Mouse (Mus musculus) left cerebral cortex, postnatal 14 days (tissue): ENCODE measurements around the gene Pik3c2b. TPM values are rescaled to one million over a fixed set of nuclear protein-coding genes. Genes with fewer than 3 reads are reported as not detected.

ENCODE experiments used
- DNase-seq, 2 experiments: peaks; one replicate each; pipeline ENCODE4 v3.0.0; 2021 to 2022; ENCODE audit warnings: low spot score in 2 of 2, mixed read lengths in 1 of 2
- intact Hi-C: fragments of 180-260 bp; cut with DNase I; formaldehyde crosslinking; loops from one replicate; pipeline ENCODE4 v1.15.1; 2025
- total RNA-seq, 2 experiments: library from RNA; stranded (reverse); gene quantifications; 2 replicates each; pipeline ENCODE4 v1.2.3; 2021

Pik3c2b gene
- total RNA-seq, 2 experiments from 2014 or later = 17.2 to 18.8 TPM

GRCm38 (mm10) chr1:133084708-133085416, 39.4 kb downstream of the Pik3c2b start:
- intact Hi-C loops = no loop called here
- DNase-seq = no peak

- intact Hi-C loops = no loop called here
- no peak for DNase-seq
These were observed 39.9 kb downstream of the Pik3c2b start for GRCm38 (mm10) chr1:133085417-133085742.

DNA sequence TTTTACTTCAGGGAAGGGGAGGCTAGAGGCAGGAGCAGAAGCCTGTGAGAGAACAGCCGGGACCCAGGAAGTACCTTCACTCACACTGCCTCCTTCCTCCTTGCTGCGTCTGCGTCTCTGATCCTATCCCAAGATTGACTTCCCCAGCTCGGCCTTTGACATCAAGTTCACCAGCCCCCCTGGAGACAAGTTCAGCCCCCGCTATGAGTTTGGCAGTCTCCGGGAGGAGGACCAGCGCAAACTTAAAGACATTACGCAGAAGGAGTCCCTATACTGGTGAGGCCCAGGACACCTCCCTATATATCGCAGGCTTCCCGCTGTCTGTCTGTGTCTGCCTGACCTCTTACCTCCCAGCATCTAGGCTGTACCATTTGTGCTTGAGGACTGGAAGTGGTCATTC, 41.3 kb downstream of the Pik3c2b start:
- no peak for DNase-seq
- intact Hi-C loops = no loop called here

- intact Hi-C loops = no loop called here
- peak in 1 of 2 experiments; percentile 57 for DNase-seq
These were observed 41.9 kb downstream of the Pik3c2b start for GRCm38 (mm10) chr1:133087206-133087905.

GRCm38 (mm10) chr1:133088196-133088595, 42.7 kb downstream of the Pik3c2b start:
- no peak for DNase-seq
- intact Hi-C loops = no loop called here

DNA sequence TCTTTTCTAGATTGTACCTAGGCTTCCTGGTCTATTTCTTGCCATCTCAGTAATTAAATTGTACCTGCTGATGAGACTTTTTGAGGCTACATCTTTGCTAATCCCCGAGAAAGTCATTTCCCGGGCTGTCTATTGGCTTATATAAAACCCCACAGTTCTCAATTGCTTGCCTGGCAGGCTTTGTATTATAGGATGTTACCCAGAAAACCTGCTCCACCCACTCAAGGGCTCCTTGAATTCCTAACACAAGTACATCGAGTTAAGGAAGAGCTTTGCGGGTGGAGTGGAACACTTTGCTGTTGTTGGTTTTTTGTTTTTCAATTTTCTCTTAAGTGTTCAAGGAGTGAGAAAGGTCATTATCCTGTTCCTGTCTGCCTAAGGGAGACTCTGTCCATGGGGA, 43.9 kb downstream of the Pik3c2b start:
- DNase-seq = no peak
- intact Hi-C loops = no loop called here

GRCm38 (mm10) chr1:133090641-133091040, 45.2 kb downstream of the Pik3c2b start:
- intact Hi-C loops = no loop called here
- no peak for DNase-seq

DNA sequence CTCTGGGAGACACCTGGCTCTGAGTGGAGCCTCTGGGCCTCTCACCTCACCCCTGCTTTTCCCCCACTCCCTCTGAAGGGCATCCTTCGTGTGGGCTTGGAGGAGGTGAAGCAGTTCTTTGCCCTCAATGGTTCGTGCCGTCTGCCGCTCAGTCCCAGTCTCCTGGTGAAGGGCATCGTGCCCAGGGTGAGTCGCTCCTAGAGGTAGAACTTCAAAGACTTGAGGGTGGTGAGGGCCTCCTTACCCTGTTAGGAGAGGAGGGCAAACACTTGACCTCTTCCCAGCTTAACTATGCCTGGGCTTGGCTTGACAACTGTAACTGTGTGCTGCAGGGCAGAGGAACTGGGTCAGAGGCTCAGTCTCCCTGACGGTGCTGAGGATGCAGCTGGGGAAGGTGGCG, 46.0 kb downstream of the Pik3c2b start:
- intact Hi-C loops = no loop called here
- DNase-seq = no peak

- no peak for DNase-seq
- intact Hi-C loops = no loop called here
These were observed 48.3 kb downstream of the Pik3c2b start for GRCm38 (mm10) chr1:133093719-133094118.

GRCm38 (mm10) chr1:133100980-133101798, 55.7 kb downstream of the Pik3c2b start:
- intact Hi-C loops = loop anchor here (5.0 to 10.0 kb wide), 2 partner anchors 64 to 346 kb away; no protein-coding TSS in a partner anchor

GRCm38 (mm10) chr1:133102108-133102507, 56.6 kb downstream of the Pik3c2b start:
- intact Hi-C loops = loop anchor here (5.0 to 10.0 kb wide), 2 partner anchors 65 to 347 kb away; no protein-coding TSS in a partner anchor
- no peak for DNase-seq

More at GRCm38 (mm10) chr1:133100980-133101798, 55.7 kb downstream of the Pik3c2b start:
- peak; percentile 84 to 87 for DNase-seq

- no peak for DNase-seq
- intact Hi-C loops = loop anchor here (5.0 to 10.0 kb wide), 2 partner anchors 66 to 349 kb away; no protein-coding TSS in a partner anchor
These were observed 57.8 kb downstream of the Pik3c2b start for GRCm38 (mm10) chr1:133103315-133103714.

DNA sequence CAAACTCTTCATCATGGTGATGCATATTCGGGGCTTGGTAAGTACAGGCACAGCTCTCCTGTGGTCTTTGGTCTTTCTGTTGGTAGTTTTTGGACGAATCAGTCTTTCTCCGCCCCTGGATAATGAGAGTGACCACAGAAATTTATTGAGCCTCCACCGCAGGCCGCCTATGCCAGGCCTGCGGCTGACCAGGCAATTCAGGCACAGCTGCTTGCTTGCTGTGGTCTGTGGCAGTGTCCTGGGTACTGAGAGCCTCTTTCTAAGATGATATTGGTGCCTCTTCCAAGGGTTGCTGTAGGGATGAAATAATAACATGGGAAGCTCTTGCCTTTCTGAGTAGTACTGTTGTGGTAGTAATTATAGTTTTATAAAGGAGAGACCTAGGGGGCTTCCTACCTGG, 58.4 kb downstream of the Pik3c2b start:
- intact Hi-C loops = loop anchor here (5.0 to 10.0 kb wide), 2 partner anchors 67 to 349 kb away; no protein-coding TSS in a partner anchor
- no peak for DNase-seq

DNA sequence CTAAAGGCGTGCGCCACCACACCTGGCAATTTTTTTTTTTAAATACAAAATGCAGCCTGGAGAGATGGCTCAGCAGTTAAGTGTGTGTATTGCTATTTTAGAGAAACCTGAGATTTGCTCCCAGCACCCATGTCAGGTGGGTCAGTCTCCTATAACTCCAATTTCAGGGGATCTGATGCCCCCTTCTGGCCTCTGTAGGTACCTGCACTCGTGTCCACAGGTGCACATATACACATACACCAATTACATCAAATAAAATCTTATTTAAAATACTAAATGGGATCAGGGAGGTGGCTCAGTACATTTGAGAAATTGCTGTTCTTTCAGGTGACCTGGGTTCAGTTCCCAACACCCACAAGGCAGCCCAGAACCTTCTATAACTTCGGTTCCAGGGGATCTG, 70.6 kb downstream of the Pik3c2b start:
- intact Hi-C loops = no loop called here
- no peak for DNase-seq

DNA sequence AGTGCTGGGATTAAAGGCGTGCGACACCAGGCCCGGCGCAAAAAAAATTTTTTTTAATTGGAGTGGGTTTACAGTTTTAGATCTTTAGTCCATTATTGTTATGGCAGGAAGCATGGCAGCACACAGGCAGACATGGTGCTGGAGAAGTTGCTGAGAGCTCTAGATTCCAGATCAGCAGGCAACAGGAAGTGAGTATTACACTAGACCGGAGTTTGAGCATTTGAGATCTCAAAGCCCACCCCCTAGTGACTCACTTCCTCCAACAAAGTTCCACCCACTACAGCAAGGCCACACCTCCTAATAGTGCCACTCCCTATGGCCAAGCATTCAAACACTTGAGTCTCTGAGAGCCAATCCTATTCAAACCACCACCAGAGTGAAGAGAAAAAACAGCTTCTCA, 72.7 kb downstream of the Pik3c2b start:
- intact Hi-C loops = no loop called here
- no peak for DNase-seq

DNA sequence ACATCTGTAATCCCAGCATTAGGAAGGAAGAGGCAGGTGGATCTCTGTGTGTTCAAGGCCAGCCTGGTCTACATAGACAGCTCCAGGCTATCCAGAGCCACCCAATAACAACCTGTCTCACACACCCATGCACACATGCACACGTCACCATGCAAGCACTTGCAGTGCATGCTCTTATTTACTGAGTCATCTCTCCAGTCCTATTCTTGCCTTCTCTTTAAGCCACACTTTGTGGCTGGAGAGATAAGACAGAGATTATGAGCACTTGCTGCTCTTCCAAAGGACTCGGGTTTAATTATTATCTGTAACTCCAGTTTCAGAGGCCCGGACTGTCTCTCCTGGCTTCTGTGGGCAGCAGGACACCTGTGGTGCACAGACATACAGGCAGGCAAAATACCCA, 73.4 kb downstream of the Pik3c2b start:
- intact Hi-C loops = no loop called here
- DNase-seq = no peak

GRCm38 (mm10) chr1:133119931-133120712, 74.7 kb downstream of the Pik3c2b start:
- intact Hi-C loops = no loop called here
- no peak for DNase-seq

GRCm38 (mm10) chr1:133121246-133121645, 75.8 kb downstream of the Pik3c2b start:
- no peak for DNase-seq
- intact Hi-C loops = no loop called here

- intact Hi-C loops = no loop called here
- no peak for DNase-seq
These were observed 78.7 kb downstream of the Pik3c2b start for GRCm38 (mm10) chr1:133124137-133124536.
